Mouse (Mus musculus) T-cell, adult 2 months (primary cell): ENCODE measurements at regions not wholly inside any gene's neighbourhood (a gene's known extent, or its start where the extent isn't known, plus 50 kb on each side); places are given as distances from the start of the nearest gene placed in this dataset.

ENCODE experiments used
- DNase-seq: peaks from one replicate; pipeline ENCODE4 v3.0.0; 2022; ENCODE audit warnings: low spot score

DNA sequence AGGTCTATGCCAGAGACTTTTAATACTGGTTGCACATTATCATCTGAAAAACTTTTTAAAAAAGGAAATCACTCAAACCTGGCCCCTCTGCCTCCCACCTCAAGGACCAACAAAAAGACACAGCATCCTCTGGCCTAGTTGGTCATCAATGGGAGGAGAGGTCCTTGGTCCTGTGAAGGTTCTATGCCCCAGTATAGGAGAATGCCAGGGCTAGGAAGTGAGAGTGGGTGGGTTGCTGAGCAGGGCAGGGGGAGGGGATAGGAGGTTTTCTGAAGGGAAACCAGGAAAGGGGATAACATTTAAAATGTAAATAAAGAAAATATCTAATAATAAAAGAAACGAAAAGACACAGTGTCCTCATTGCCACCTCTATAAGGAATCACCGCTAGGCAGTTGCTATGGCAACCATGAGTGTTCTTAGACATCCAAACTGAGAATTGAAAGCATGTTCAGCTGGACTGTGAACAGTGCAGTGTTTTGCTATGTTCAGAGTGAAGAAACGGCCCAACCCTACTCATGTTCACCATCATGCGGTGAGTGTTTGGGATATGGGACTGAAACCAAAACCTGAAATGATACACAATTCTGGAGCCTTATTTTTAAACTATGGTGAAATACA lies 82.5 kb upstream of the 4933402D24Rik start:
- no peak for DNase-seq

DNA sequence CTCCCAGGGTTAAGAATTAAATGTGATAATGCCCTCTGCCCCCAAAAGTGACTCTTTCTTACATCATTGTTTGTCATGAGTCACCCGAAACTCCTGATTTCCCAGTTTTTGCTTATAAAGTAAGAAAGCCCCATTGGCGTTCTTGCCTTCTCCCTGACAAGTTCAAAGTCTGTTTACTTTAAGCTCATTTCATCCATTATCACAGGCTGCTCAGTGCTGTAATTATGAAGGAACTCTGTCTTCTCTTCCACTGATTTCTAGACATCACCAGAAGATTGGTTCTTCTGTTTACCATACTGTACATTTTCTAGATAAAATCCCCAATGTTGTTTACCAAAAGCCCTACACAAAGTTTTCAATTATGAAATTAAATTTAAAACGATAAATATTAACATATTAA lies 81.2 kb upstream of the 4933402D24Rik start:
- DNase-seq: no peak

DNA sequence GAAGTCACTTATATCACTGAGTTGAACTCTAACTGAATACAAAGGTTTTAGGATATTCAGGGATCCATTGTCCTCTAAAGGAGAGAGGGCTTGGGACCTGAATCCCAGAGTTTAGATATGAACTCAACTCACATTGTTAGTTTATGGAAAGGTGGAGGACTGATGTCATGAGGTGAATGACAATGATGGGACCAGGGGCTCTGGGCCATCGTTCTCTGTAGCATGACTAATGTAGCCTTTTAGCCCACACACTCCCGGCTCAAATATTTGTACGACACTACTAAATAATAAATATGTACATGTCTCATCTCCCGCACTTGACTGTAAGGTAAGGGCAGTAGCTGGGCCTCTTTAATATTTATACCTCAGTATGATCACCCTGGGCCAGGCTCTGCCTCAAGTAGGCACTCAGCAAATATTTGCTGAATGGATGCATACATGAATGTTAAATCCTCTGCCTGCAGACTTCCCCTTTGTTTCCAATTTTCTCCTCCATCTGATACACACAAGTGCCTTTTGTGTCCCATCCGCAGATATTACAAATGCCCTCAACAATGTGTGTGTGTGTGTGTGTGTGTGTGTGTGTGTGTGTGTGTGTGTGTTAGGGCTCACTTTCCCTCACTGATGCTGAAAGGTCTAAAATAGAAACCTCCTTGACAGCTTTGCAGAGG lies 59.2 kb upstream of the 4933402D24Rik start:
- DNase-seq: no peak

DNA sequence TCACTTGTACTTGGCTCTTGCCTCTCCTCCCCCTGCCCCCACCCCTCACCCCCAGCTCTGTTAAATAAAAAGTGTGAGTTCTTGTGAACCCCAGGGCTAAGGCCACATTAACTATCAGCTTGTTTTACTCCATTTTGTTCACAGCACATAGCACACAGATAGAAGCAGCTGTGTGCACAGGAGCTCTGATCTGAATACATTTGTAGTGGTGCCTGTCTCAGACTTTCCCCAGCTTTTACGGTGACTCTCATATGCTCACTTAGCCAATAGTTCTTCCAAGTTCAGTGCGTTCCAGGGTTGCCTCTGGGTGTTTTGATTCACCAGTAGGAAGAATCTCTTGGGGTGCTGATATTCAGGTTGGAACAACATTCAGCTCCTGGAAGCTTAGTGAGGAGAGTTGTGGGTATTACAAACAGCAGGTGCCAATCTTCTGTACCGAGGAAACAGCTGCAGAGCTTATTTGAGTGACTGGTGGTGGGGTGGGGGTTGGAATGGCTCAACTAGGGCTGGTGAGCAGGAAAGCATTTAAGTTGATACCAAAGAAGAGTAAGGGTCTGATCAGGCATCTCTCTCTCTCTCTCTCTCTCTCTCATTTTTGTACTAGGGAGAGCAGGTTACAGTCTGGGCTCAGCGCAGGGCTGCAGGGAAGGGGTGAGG lies 51.7 kb upstream of the 4933402D24Rik start:
- DNase-seq: no peak

DNA sequence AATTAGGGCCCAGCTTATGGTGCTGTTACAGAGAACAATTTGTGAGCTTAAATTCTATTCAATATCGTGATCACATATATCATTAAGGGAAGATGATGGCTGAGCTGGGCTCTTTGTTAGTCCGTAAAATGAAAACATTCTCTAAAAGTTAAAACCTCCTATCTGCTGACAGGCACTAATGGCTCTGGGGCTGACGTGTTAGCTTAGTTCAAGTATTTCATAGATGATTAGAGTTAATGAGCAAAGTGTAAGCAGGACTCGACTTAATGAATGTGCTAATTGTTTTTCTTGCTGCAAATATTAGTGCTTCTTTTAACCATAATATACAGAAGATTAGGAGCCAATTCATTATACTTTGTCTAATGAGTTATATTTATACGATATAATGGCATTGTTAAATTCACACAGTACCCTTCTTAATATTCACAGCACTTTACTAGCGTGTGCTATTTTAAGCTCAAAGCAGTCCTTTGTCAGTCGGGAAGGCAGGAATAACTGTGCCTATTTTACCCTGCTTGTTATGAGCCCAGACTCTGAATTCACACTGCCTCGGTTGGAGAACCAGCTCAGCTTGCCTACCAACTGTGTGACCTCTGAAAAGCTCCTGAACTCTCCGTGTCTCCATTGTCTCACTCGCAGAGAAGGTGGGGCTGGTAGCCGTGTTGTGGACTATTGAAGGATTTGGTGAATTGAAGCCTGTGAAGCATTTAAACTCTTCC lies 50.6 kb upstream of the 4933402D24Rik start:
- DNase-seq: no peak
